Mouse (Mus musculus): ENCODE results near the gene Plch2.

DNA sequence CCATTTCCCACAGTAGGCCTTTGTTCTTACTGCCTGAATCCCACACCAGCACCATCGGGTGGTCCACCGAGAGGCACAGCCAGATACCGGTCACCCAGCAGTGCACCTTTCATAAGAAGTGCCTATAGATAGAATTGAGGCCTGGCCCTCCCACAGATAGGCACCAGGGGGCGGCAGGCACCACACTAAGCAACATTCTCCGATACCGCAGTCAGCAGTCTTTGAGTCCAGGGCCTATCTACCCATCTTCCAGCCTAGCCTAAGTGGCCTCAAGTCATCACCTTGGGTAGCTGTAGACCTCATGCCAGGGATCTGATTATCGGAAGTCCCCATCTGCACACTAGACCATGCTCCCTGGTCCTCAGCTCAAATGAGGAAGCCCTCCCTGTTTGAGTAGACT is 75.1 kb downstream of the Plch2 start:
- TF ChIP-seq CTCF (IDR thresholded peaks at IDR 0.05; ENCODE audit: insufficient read depth, low read depth, low read length) (peak; percentile 65; the same call in 1 of the 2 replicates), POLR2A (IDR thresholded peaks at IDR 0.05; ENCODE audit: insufficient read depth, low read depth, low read length) (no peak)

Data from olfactory bulb, adult 2 months (tissue).